Mouse (Mus musculus) monocyte, adult 59 days (primary cell): ENCODE data around the gene Scgb1b15. TPM values are rescaled to one million over a fixed set of nuclear protein-coding genes. Genes with fewer than 3 reads are reported as not detected.

ENCODE experiments used
- total RNA-seq, 2 experiments: library from RNA; stranded (reverse); gene quantifications; one replicate each; pipeline ENCODE4 v1.2.4; 2023

Scgb1b15 gene
- not detected for total RNA-seq

DNA sequence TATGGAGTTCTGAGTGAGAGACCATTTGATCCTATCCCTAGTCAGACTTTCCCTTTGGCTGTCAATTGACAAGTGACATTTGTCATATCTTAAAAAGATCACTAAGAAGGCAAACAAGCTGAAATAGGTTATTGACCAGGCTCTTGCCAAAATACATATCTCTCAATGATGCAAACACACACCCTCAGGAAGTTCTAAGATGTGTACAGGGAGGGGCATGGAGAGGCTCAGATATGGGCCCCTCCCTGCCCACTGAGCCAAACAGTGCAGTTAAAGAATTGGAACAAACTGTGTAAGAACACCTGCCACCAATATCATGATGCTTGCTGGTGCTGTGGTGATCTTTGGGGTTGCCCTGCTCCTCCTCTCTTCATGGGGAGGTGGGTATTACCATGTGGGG lies at the start of gene Scgb1b15:
TSS of gene Scgb1b15 (plus strand) at position 301 of the 400 bp plus-strand sequence.

DNA sequence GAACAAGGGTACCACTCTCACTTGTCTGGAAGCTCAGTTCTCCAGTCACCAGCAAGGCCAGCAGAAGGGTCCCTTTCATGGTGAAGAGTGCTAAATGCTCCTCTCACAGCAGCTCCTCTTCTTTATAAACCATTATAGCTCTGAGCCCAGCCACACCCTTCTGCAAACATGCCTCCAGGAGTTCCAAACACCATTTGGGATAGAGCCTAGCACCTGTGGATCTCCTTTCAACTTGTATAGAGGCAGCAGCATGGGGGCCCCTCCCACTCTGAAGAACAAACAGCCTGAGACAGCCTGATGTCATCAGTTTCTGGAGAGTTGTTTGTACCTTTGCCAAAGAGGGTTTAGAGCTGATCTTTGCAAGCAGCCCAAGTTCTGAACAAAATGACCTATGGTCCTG lies 6.8 kb upstream of the Scgb1b15 start, which contains the start of gene Scgb2b15:
TSS of gene Scgb2b15 (minus strand) at position 101 of the 400 bp plus-strand sequence.

Other genes with a start within 250 kb of the Scgb1b15 start
- not detected for gene Scgb2b15, start 6.9 kb upstream of the Scgb1b15 start, total RNA-seq
- gene Scgb2b17, start 220.0 kb downstream of the Scgb1b15 start, total RNA-seq = not detected
- gene Scgb1b17, start 226.9 kb downstream of the Scgb1b15 start, total RNA-seq = not detected